Mouse (Mus musculus): ENCODE data around the gene Ctcfl. TPM values are rescaled to one million over a fixed set of nuclear protein-coding genes. Genes with fewer than 3 reads are reported as not detected.

The Ctcfl gene
- polyA plus RNA-seq, 1 experiment from 2014 or later: 0.14 TPM

GRCm38 (mm10) chr2:173056882-173057315, 62.4 kb downstream of the Ctcfl start:
- H3K9ac ChIP-seq: no peak overlapping the region
- no peak overlapping the region for H3K27ac ChIP-seq
- WGBS: 79% methylated on average over 11 of the region's 11 CpGs
- no peak for ATAC-seq (ENCODE audit: insufficient number of reproducible peaks, insufficient read depth, low FRiP score, low TSS enrichment, low read depth)
- H3K9me3 ChIP-seq: no peaks in the 10 kb centered on the region
- no peaks in the 10 kb centered on the region for H3K36me3 ChIP-seq
- H3K4me3 ChIP-seq: no peak overlapping the region
- H3K4me2 ChIP-seq: no peak overlapping the region
- H3K4me1 ChIP-seq: peaks cover 14% of the 10 kb centered on the region
- no peaks in the 10 kb centered on the region for H3K27me3 ChIP-seq

- Histone ChIP-seq H3K9me3 (no peaks in the 10 kb centered on the region), H3K9ac (no peak overlapping the region), H3K27ac (no peak overlapping the region), H3K36me3 (no peaks in the 10 kb centered on the region), H3K27me3 (no peaks in the 10 kb centered on the region), H3K4me3 (no peak overlapping the region), H3K4me1 (peaks cover 14% of the 10 kb centered on the region), H3K4me2 (no peak overlapping the region)
- ATAC-seq (ENCODE audit: insufficient number of reproducible peaks, insufficient read depth, low FRiP score, low TSS enrichment, low read depth): no peak
- WGBS: 80% methylated on average over 10 of the region's 10 CpGs
Measured at GRCm38 (mm10) chr2:173056303-173056881, 62.9 kb downstream of the Ctcfl start.

GRCm38 (mm10) chr2:173053846-173054245, 65.5 kb downstream of the Ctcfl start:
- Histone ChIP-seq H3K4me2 (no peak overlapping the region), H3K4me1 (peaks cover 27% of the 10 kb centered on the region), H3K9ac (no peak overlapping the region), H3K27ac (no peak overlapping the region), H3K27me3 (no peaks in the 10 kb centered on the region), H3K4me3 (no peak overlapping the region), H3K9me3 (no peaks in the 10 kb centered on the region), H3K36me3 (no peaks in the 10 kb centered on the region)
- 72% methylated on average over 6 of the region's 6 CpGs for WGBS
- no peak for ATAC-seq (ENCODE audit: insufficient number of reproducible peaks, insufficient read depth, low FRiP score, low TSS enrichment, low read depth)

GRCm38 (mm10) chr2:173052881-173053280, 66.4 kb downstream of the Ctcfl start:
- Histone ChIP-seq H3K4me1 (peaks cover 19% of the 10 kb centered on the region), H3K36me3 (no peaks in the 10 kb centered on the region), H3K9ac (no peak overlapping the region), H3K27me3 (no peaks in the 10 kb centered on the region), H3K9me3 (no peaks in the 10 kb centered on the region), H3K4me3 (no peak overlapping the region), H3K27ac (no peak overlapping the region), H3K4me2 (no peak overlapping the region)
- WGBS: 83% methylated on average over 8 of the region's 8 CpGs
- ATAC-seq (ENCODE audit: insufficient number of reproducible peaks, insufficient read depth, low FRiP score, low TSS enrichment, low read depth): no peak

- ATAC-seq (ENCODE audit: insufficient number of reproducible peaks, insufficient read depth, low FRiP score, low TSS enrichment, low read depth): no peak
- 32% methylated on average over 8 of the region's 8 CpGs for WGBS
- peaks cover 18% of the 10 kb centered on the region for H3K4me1 ChIP-seq
Measured at GRCm38 (mm10) chr2:173050604-173051382, 68.5 kb downstream of the Ctcfl start.

GRCm38 (mm10) chr2:173049817-173050216, 69.5 kb downstream of the Ctcfl start:
- Histone ChIP-seq H3K4me1 (peaks cover 18% of the 10 kb centered on the region), H3K9ac (no peak overlapping the region), H3K4me3 (no peak overlapping the region), H3K27me3 (no peaks in the 10 kb centered on the region), H3K4me2 (no peak overlapping the region), H3K27ac (no peak overlapping the region), H3K36me3 (no peaks in the 10 kb centered on the region), H3K9me3 (no peaks in the 10 kb centered on the region)
- 41% methylated on average over 6 of the region's 6 CpGs for WGBS
- no peak for ATAC-seq (ENCODE audit: insufficient number of reproducible peaks, insufficient read depth, low FRiP score, low TSS enrichment, low read depth)

More at GRCm38 (mm10) chr2:173050604-173051382, 68.5 kb downstream of the Ctcfl start:
- H3K4me3 ChIP-seq: no peak overlapping the region
- no peaks in the 10 kb centered on the region for H3K27me3 ChIP-seq
- no peak overlapping the region for H3K27ac ChIP-seq
- no peaks in the 10 kb centered on the region for H3K9me3 ChIP-seq
- H3K36me3 ChIP-seq: no peaks in the 10 kb centered on the region
- H3K9ac ChIP-seq: no peak overlapping the region
- no peak overlapping the region for H3K4me2 ChIP-seq

- Histone ChIP-seq H3K27ac (no peak overlapping the region), H3K9me3 (no peaks in the 10 kb centered on the region), H3K36me3 (no peaks in the 10 kb centered on the region), H3K4me3 (no peak overlapping the region), H3K27me3 (no peaks in the 10 kb centered on the region), H3K9ac (0 out of 2 replicates have a peak overlapping the region, but pooled peaks have one; percentile 6), H3K4me2 (no peak overlapping the region), H3K4me1 (peaks cover 18% of the 10 kb centered on the region)
- no peak for ATAC-seq (ENCODE audit: insufficient number of reproducible peaks, insufficient read depth, low FRiP score, low TSS enrichment, low read depth)
- 74% methylated on average over 3 of the region's 3 CpGs for WGBS
Measured at GRCm38 (mm10) chr2:173049231-173049630, 70.1 kb downstream of the Ctcfl start.

GRCm38 (mm10) chr2:173048041-173048745, 71.1 kb downstream of the Ctcfl start:
- H3K9me3 ChIP-seq: no peaks in the 10 kb centered on the region
- no peaks in the 10 kb centered on the region for H3K27me3 ChIP-seq
- no peak overlapping the region for H3K4me3 ChIP-seq
- H3K4me2 ChIP-seq: no peak overlapping the region
- no peak overlapping the region for H3K27ac ChIP-seq
- no peak for ATAC-seq (ENCODE audit: insufficient number of reproducible peaks, insufficient read depth, low FRiP score, low TSS enrichment, low read depth)
- H3K9ac ChIP-seq: no peak overlapping the region
- H3K4me1 ChIP-seq: peaks cover 20% of the 10 kb centered on the region
- no peaks in the 10 kb centered on the region for H3K36me3 ChIP-seq
- WGBS: 57% methylated on average over 17 of the region's 17 CpGs

GRCm38 (mm10) chr2:173047471-173047870, 71.9 kb downstream of the Ctcfl start:
- H3K27me3 ChIP-seq: no peaks in the 10 kb centered on the region
- no peak overlapping the region for H3K27ac ChIP-seq
- H3K4me3 ChIP-seq: no peak overlapping the region
- 68% methylated on average over 5 of the region's 5 CpGs for WGBS
- no peak overlapping the region for H3K4me2 ChIP-seq
- H3K4me1 ChIP-seq: peaks cover 27% of the 10 kb centered on the region
- 0 out of 2 replicates have a peak, but pooled peaks have one; percentile 5 for ATAC-seq (ENCODE audit: insufficient number of reproducible peaks, insufficient read depth, low FRiP score, low TSS enrichment, low read depth)
- H3K36me3 ChIP-seq: no peaks in the 10 kb centered on the region
- no peak overlapping the region for H3K9ac ChIP-seq
- H3K9me3 ChIP-seq: no peaks in the 10 kb centered on the region

GRCm38 (mm10) chr2:173046582-173047297, 72.6 kb downstream of the Ctcfl start:
- ATAC-seq (ENCODE audit: insufficient number of reproducible peaks, insufficient read depth, low FRiP score, low TSS enrichment, low read depth): no peak
- 42% methylated on average over 15 of the region's 15 CpGs for WGBS
- Histone ChIP-seq H3K4me1 (peaks cover 27% of the 10 kb centered on the region), H3K4me2 (no peak overlapping the region), H3K36me3 (no peaks in the 10 kb centered on the region), H3K9me3 (no peaks in the 10 kb centered on the region), H3K9ac (no peak overlapping the region), H3K27me3 (no peaks in the 10 kb centered on the region), H3K27ac (no peak overlapping the region), H3K4me3 (no peak overlapping the region)

GRCm38 (mm10) chr2:173044198-173044970, 74.9 kb downstream of the Ctcfl start:
- H3K4me2 ChIP-seq: no peak overlapping the region
- no peaks in the 10 kb centered on the region for H3K36me3 ChIP-seq
- ATAC-seq (ENCODE audit: insufficient number of reproducible peaks, insufficient read depth, low FRiP score, low TSS enrichment, low read depth): no peak
- no peaks in the 10 kb centered on the region for H3K9me3 ChIP-seq
- peaks cover 15% of the 10 kb centered on the region for H3K4me1 ChIP-seq
- no peak overlapping the region for H3K9ac ChIP-seq
- 78% methylated on average over 18 of the region's 18 CpGs for WGBS
- no peak overlapping the region for H3K27ac ChIP-seq
- H3K27me3 ChIP-seq: no peaks in the 10 kb centered on the region
- no peak overlapping the region for H3K4me3 ChIP-seq
